Mouse (Mus musculus): Measurements from ENCODE around the gene Ank3. TPM values are rescaled to one million over a fixed set of nuclear protein-coding genes. Genes with fewer than 3 reads are reported as not detected.

Ank3 gene
- polyA plus RNA-seq, 2 experiments from 2014 or later = 0.05 to 1.3 TPM

GRCm38 (mm10) chr10:69538236-69538635, 139.7 kb downstream of the Ank3 start:
- ATAC-seq = no peak

- no peak for ATAC-seq
Measured at GRCm38 (mm10) chr10:69542439-69542838, 143.9 kb downstream of the Ank3 start.

- no peak for ATAC-seq
Measured at GRCm38 (mm10) chr10:69543876-69544620, 145.5 kb downstream of the Ank3 start.

GRCm38 (mm10) chr10:69544653-69545052, 146.1 kb downstream of the Ank3 start:
- no peak for ATAC-seq

GRCm38 (mm10) chr10:69545936-69546335, 147.4 kb downstream of the Ank3 start:
- no peak for ATAC-seq

- no peak for ATAC-seq
Measured at GRCm38 (mm10) chr10:69546643-69547042, 148.1 kb downstream of the Ank3 start.

- ATAC-seq = no peak
Measured at GRCm38 (mm10) chr10:69548771-69549170, 150.2 kb downstream of the Ank3 start.

GRCm38 (mm10) chr10:69549221-69549620, 150.6 kb downstream of the Ank3 start:
- no peak for ATAC-seq

GRCm38 (mm10) chr10:69550824-69551223, 152.3 kb downstream of the Ank3 start:
- ATAC-seq = no peak

- ATAC-seq = no peak
Measured at GRCm38 (mm10) chr10:69553091-69553490, 154.5 kb downstream of the Ank3 start.

- no peak for ATAC-seq
Measured at GRCm38 (mm10) chr10:69555592-69555991, 157.0 kb downstream of the Ank3 start.

- no peak for ATAC-seq
Measured at GRCm38 (mm10) chr10:69556278-69556677, 157.7 kb downstream of the Ank3 start.

GRCm38 (mm10) chr10:69560237-69560636, 161.7 kb downstream of the Ank3 start:
- no peak for ATAC-seq

GRCm38 (mm10) chr10:69562931-69563330, 164.4 kb downstream of the Ank3 start:
- ATAC-seq = no peak

- ATAC-seq = no peak
Measured at GRCm38 (mm10) chr10:69565052-69565451, 166.5 kb downstream of the Ank3 start.

- ATAC-seq = no peak
Measured at GRCm38 (mm10) chr10:69568976-69569375, 170.4 kb downstream of the Ank3 start.

GRCm38 (mm10) chr10:69569740-69570139, 171.2 kb downstream of the Ank3 start:
- ATAC-seq = no peak

- no peak for ATAC-seq
Measured at GRCm38 (mm10) chr10:69570466-69571288, 172.1 kb downstream of the Ank3 start.

- no peak for ATAC-seq
Measured at GRCm38 (mm10) chr10:69571422-69571821, 172.8 kb downstream of the Ank3 start.

GRCm38 (mm10) chr10:69571972-69572371, 173.4 kb downstream of the Ank3 start:
- no peak for ATAC-seq

GRCm38 (mm10) chr10:69573054-69573453, 174.5 kb downstream of the Ank3 start:
- no peak for ATAC-seq

- no peak for ATAC-seq
Measured at GRCm38 (mm10) chr10:69573746-69574145, 175.2 kb downstream of the Ank3 start.

GRCm38 (mm10) chr10:69574190-69574663, 175.7 kb downstream of the Ank3 start:
- no peak for ATAC-seq

- ATAC-seq = no peak
Measured at GRCm38 (mm10) chr10:69574894-69575293, 176.3 kb downstream of the Ank3 start.

Measured in activated CD4-positive, CD25-positive, alpha-beta regulatory T cell, adult 4 months (primary cell).